Mouse (Mus musculus) limb, embryonic 12.5 days (tissue): Measurements from ENCODE around the gene Mknk1. TPM values are rescaled to one million over a fixed set of nuclear protein-coding genes. Genes with fewer than 3 reads are reported as not detected.

Experiments
- ATAC-seq: fragments of 200-750 bp; cut with Nextera tagmentation; 2 replicates; pipeline ENCODE4 v1.8.0; 2017; ENCODE audit warnings: low read depth, moderate TSS enrichment; ENCODE audit not compliant: insufficient number of reproducible peaks, insufficient read depth, low FRiP score, low TSS enrichment
- H3K27ac ChIP-seq: fragments of 300-500 bp; sonication (generic); 2 replicates; pipeline ENCODE4 v1.5.1; 2016; ENCODE audit warnings: mild to moderate bottlenecking, moderate library complexity
- H3K27me3 ChIP-seq: fragments of 300-500 bp; sonication (generic); 2 replicates; pipeline ENCODE4 v1.6.1; 2016; ENCODE audit warnings: mild to moderate bottlenecking, moderate library complexity
- H3K36me3 ChIP-seq: fragments of 300-500 bp; sonication (generic); 2 replicates; pipeline ENCODE4 v1.6.1; 2016; ENCODE audit warnings: mild to moderate bottlenecking, moderate library complexity
- H3K4me1 ChIP-seq: fragments of 300-500 bp; sonication (generic); replicated peaks from 2 replicates; pipeline ENCODE4 v1.6.1; 2016
- H3K4me2 ChIP-seq: fragments of 300-500 bp; sonication (generic); 2 replicates; pipeline ENCODE4 v1.6.1; 2016; ENCODE audit warnings: mild to moderate bottlenecking, moderate library complexity
- H3K4me3 ChIP-seq: fragments of 300-500 bp; sonication (generic); replicated peaks from 2 replicates; pipeline ENCODE4 v1.5.1; 2016; ENCODE audit warnings: mild to moderate bottlenecking
- H3K9ac ChIP-seq: fragments of 300-500 bp; sonication (generic); replicated peaks from 2 replicates; pipeline ENCODE4 v1.6.1; 2016; ENCODE audit warnings: mild to moderate bottlenecking, moderate library complexity
- H3K9me3 ChIP-seq: fragments of 300-500 bp; sonication (generic); 2 replicates; pipeline ENCODE4 v1.6.1; 2016; ENCODE audit warnings: mild to moderate bottlenecking, moderate library complexity
- WGBS: fragments of 180-500 bp; shearing (Covaris S2); methylation state at CpG from one replicate; pipeline ENCODE4 v1.1.7; 2016; 5-methylcytosine and 5-hydroxymethylcytosine counted together
- polyA plus RNA-seq: library from polyadenylated mRNA; unstranded; fragments of >200 nt; fragmentation: Nextera tagmentation; extraction: Ambion mirVana; gene quantifications from 2 replicates; pipeline ENCODE4 v1.2.1, GENCODE M21; 2016

The Mknk1 gene
- polyA plus RNA-seq, 1 experiment from 2014 or later, result 33.6 TPM

- Histone ChIP-seq H3K36me3 (no peaks in the 10 kb centered on the region), H3K9me3 (no peaks in the 10 kb centered on the region), H3K27ac (no peak overlapping the region), H3K4me1 (peaks cover 11% of the 10 kb centered on the region), H3K4me2 (no peak overlapping the region), H3K9ac (no peak overlapping the region), H3K27me3 (peaks cover 37% of the 10 kb centered on the region), H3K4me3 (no peak overlapping the region)
- no peak for ATAC-seq
- WGBS, result 62% methylated on average over 1 of the region's 1 CpGs
Observed at GRCm38 (mm10) chr4:115886875-115887274, 47.9 kb downstream of the Mknk1 start.

- H3K4me2 ChIP-seq, result peak overlapping the region; percentile 69
- peaks cover 11% of the 10 kb centered on the region for H3K4me1 ChIP-seq
- 6% methylated on average over 6 of the region's 6 CpGs for WGBS
- H3K36me3 ChIP-seq, result no peaks in the 10 kb centered on the region
- H3K9me3 ChIP-seq, result no peaks in the 10 kb centered on the region
- peaks cover 50% of the 10 kb centered on the region for H3K27me3 ChIP-seq
- ATAC-seq, result peak; percentile 38; the same call in 1 of the 2 replicates
- peak overlapping the region; percentile 31 for H3K4me3 ChIP-seq
- peak overlapping the region; percentile 54; the same call in 1 of the 2 replicates for H3K9ac ChIP-seq
- H3K27ac ChIP-seq, result no peak overlapping the region
Observed at GRCm38 (mm10) chr4:115890066-115890465, 51.1 kb downstream of the Mknk1 start.

- ATAC-seq, result 0 out of 2 replicates have a peak, but pooled peaks have one; percentile 38
- Histone ChIP-seq H3K27ac (no peak within 1 kb of the TSS), H3K9ac (peak within 1 kb of the TSS; percentile 54), H3K36me3 (no peaks in the 10 kb centered on the region), H3K4me1 (peaks cover 11% of the 10 kb centered on the region), H3K4me2 (peak within 1 kb of the TSS; percentile 69), H3K9me3 (no peaks in the 10 kb centered on the region), H3K27me3 (peaks cover 51% of the 10 kb centered on the region), H3K4me3 (peak within 1 kb of the TSS; percentile 31)
- WGBS, result under 1% methylated on average over 31 of the region's 31 CpGs
Observed at GRCm38 (mm10) chr4:115890553-115890952, 51.6 kb downstream of the Mknk1 start, which contains the start of gene 6430628N08Rik. TSS of gene 6430628N08Rik (plus strand) at chr4:115890665.

GRCm38 (mm10) chr4:115894281-115894680 is 55.3 kb downstream of the Mknk1 start:
- Histone ChIP-seq H3K9me3 (no peaks in the 10 kb centered on the region), H3K36me3 (no peaks in the 10 kb centered on the region), H3K4me3 (no peak overlapping the region), H3K9ac (no peak overlapping the region), H3K27me3 (peaks cover 81% of the 10 kb centered on the region), H3K4me1 (peaks cover 23% of the 10 kb centered on the region), H3K4me2 (no peak overlapping the region), H3K27ac (no peak overlapping the region)
- no peak for ATAC-seq
- WGBS, result 21% methylated on average over 3 of the region's 3 CpGs

GRCm38 (mm10) chr4:115897901-115898631 is 59.1 kb downstream of the Mknk1 start:
- ATAC-seq, result peak; percentile 53; the same call in 1 of the 2 replicates
- no peaks in the 10 kb centered on the region for H3K36me3 ChIP-seq
- H3K4me2 ChIP-seq, result peak overlapping the region; percentile 88
- under 1% methylated on average over 56 of the region's 56 CpGs for WGBS
- H3K9me3 ChIP-seq, result no peaks in the 10 kb centered on the region
- H3K27ac ChIP-seq, result no peak overlapping the region
- H3K9ac ChIP-seq, result peak overlapping the region; percentile 57
- H3K27me3 ChIP-seq, result peaks cover 80% of the 10 kb centered on the region
- peak overlapping the region; percentile 46 for H3K4me3 ChIP-seq
- peaks cover 12% of the 10 kb centered on the region for H3K4me1 ChIP-seq

GRCm38 (mm10) chr4:115902816-115903215 is 63.8 kb downstream of the Mknk1 start:
- Histone ChIP-seq H3K36me3 (no peaks in the 10 kb centered on the region), H3K27me3 (peaks cover 93% of the 10 kb centered on the region), H3K9ac (no peak overlapping the region), H3K4me3 (no peak overlapping the region), H3K27ac (no peak overlapping the region), H3K9me3 (no peaks in the 10 kb centered on the region), H3K4me2 (no peak overlapping the region), H3K4me1 (peaks cover 29% of the 10 kb centered on the region)
- WGBS, result 21% methylated on average over 5 of the region's 5 CpGs
- no peak for ATAC-seq

GRCm38 (mm10) chr4:115904375-115904774 is 65.4 kb downstream of the Mknk1 start:
- Histone ChIP-seq H3K27me3 (peaks cover 89% of the 10 kb centered on the region), H3K4me3 (no peak overlapping the region), H3K27ac (no peak overlapping the region), H3K9me3 (no peaks in the 10 kb centered on the region), H3K4me1 (peaks cover 27% of the 10 kb centered on the region), H3K9ac (0 out of 2 replicates have a peak overlapping the region, but pooled peaks have one; percentile 12), H3K36me3 (no peaks in the 10 kb centered on the region), H3K4me2 (0 out of 2 replicates have a peak overlapping the region, but pooled peaks have one; percentile 10)
- ATAC-seq, result no peak; the same call in 1 of the 2 replicates
- whole genome bisulfite sequencing, result 3% methylated on average over 12 of the region's 12 CpGs

DNA sequence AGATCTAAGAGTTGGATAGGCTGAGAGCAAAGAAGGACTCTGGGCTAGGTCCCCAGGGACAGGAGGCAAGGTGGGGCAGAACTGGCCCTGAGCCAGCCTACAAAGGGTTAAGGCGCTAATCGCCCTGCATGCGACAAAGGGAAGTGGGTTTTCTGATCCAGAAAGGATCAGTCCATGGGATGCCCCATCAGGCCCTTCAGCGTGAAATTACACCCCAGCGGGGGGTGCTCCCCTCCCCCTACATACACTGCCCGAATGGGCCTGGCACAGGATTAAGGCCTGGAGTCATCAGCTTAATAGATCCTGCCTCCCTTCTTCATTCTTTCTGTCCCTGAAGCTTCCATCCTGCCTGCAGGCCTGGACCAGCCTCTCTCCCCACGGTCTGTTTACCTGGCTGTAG is 66.7 kb downstream of the Mknk1 start:
- no peak overlapping the region for H3K4me2 ChIP-seq
- no peak overlapping the region for H3K27ac ChIP-seq
- no peak for ATAC-seq
- 8% methylated on average over 7 of the region's 7 CpGs for WGBS
- H3K9ac ChIP-seq, result no peak overlapping the region
- no peak overlapping the region for H3K4me3 ChIP-seq
- H3K9me3 ChIP-seq, result no peaks in the 10 kb centered on the region
- peaks cover 27% of the 10 kb centered on the region for H3K4me1 ChIP-seq
- H3K27me3 ChIP-seq, result peaks cover 80% of the 10 kb centered on the region
- no peaks in the 10 kb centered on the region for H3K36me3 ChIP-seq

DNA sequence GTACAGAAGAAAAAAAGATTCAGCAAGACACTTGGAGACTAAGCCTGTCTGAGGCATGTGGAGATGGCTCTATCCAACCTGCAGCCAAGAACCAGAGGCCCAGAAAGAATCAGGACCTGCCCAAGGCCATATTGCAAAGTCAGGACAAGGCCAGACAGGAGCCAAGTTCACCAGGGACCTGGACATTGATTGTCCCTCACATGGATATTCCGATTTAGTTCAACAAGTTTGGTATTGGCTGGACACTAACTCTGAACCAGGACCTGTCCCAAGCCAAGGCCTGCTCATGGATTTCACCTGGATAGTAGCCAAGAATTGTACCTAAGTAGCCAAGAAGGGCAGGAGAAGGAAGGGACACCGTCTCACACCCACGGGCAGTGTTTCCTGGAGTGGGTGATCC is 67.8 kb downstream of the Mknk1 start:
- no peak overlapping the region for H3K27ac ChIP-seq
- H3K4me1 ChIP-seq, result peaks cover 34% of the 10 kb centered on the region
- H3K4me3 ChIP-seq, result no peak overlapping the region
- no peaks in the 10 kb centered on the region for H3K36me3 ChIP-seq
- no peak overlapping the region for H3K4me2 ChIP-seq
- ATAC-seq, result no peak
- H3K9ac ChIP-seq, result no peak overlapping the region
- 88% methylated on average over 3 of the region's 3 CpGs for WGBS
- no peaks in the 10 kb centered on the region for H3K9me3 ChIP-seq
- H3K27me3 ChIP-seq, result peaks cover 77% of the 10 kb centered on the region

GRCm38 (mm10) chr4:115907994-115908393 is 69.0 kb downstream of the Mknk1 start:
- H3K9ac ChIP-seq, result no peak overlapping the region
- 79% methylated on average over 1 of the region's 1 CpGs for WGBS
- peaks cover 71% of the 10 kb centered on the region for H3K27me3 ChIP-seq
- no peaks in the 10 kb centered on the region for H3K9me3 ChIP-seq
- H3K4me1 ChIP-seq, result peaks cover 36% of the 10 kb centered on the region
- H3K4me3 ChIP-seq, result no peak overlapping the region
- H3K4me2 ChIP-seq, result no peak overlapping the region
- no peak overlapping the region for H3K27ac ChIP-seq
- no peaks in the 10 kb centered on the region for H3K36me3 ChIP-seq
- ATAC-seq, result no peak

DNA sequence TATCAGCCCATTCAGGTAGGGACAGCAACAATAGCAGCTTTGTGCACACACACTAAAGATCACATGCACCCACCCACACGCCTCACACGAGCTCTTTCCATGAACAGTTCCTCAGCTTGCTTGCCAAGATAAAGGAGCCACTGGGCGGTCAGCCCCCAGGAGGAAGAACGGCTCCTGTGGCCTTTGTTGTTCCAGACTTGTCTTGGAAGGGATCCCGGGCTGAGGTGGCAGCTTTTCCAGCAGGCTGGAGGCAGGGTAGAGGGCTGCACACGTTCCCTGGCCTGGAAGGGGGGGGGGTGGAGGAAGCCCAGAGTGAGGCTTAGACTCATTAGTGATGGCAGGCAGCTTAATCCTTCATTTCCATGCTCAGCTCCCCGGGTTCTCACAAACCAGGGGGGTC is 69.6 kb downstream of the Mknk1 start:
- no peaks in the 10 kb centered on the region for H3K36me3 ChIP-seq
- H3K9me3 ChIP-seq, result no peaks in the 10 kb centered on the region
- H3K4me1 ChIP-seq, result peaks cover 36% of the 10 kb centered on the region
- ATAC-seq, result no peak
- H3K9ac ChIP-seq, result no peak overlapping the region
- no peak overlapping the region for H3K4me3 ChIP-seq
- no peak overlapping the region for H3K27ac ChIP-seq
- H3K4me2 ChIP-seq, result no peak overlapping the region
- WGBS, result 17% methylated on average over 7 of the region's 7 CpGs
- H3K27me3 ChIP-seq, result peaks cover 74% of the 10 kb centered on the region
